Mouse (Mus musculus) megakaryocyte, adult 5-6 weeks (primary cell): Measurements from ENCODE around the gene Iqck. TPM values are rescaled to one million over a fixed set of nuclear protein-coding genes. Genes with fewer than 3 reads are reported as not detected.

Experiments
- ATAC-seq: 2 replicates; pipeline ENCODE4 v1.8.0; 2016; ENCODE audit warnings: mild to moderate bottlenecking, inconsistent platforms; ENCODE audit not compliant: poor library complexity, severe bottlenecking
- total RNA-seq, 2 experiments: library from RNA; stranded (forward) in 1 of 2; stranded (reverse) in 1 of 2; fragments of 153-499, 151-499 nt in 1 of 2; fragments of 221-1000, 200-1000 nt in 1 of 2; gene quantifications; 2 replicates each; pipeline versions ENCODE4 v1.2.3 to v1.2.4; 2015 to 2017

Gene Iqck
- total RNA-seq, 2 experiments from 2014 or later = 0.40 TPM; not detected in 1

GRCm38 (mm10) chr7:118908961-118909515, 53.5 kb downstream of the Iqck start:
- ATAC-seq = no peak

GRCm38 (mm10) chr7:118910464-118910863, 54.9 kb downstream of the Iqck start:
- ATAC-seq = no peak

GRCm38 (mm10) chr7:118911170-118911569, 55.6 kb downstream of the Iqck start:
- ATAC-seq = no peak

GRCm38 (mm10) chr7:118911571-118911970, 56.0 kb downstream of the Iqck start:
- no peak for ATAC-seq

GRCm38 (mm10) chr7:118912049-118912490, 56.5 kb downstream of the Iqck start:
- no peak for ATAC-seq

- ATAC-seq = no peak
Measured at GRCm38 (mm10) chr7:118914561-118915165, 59.1 kb downstream of the Iqck start.

- ATAC-seq = no peak
Measured at GRCm38 (mm10) chr7:118919261-118920006, 63.9 kb downstream of the Iqck start.

- ATAC-seq = no peak
Measured at GRCm38 (mm10) chr7:118922441-118923202, 67.1 kb downstream of the Iqck start.

GRCm38 (mm10) chr7:118925547-118925946, 70.0 kb downstream of the Iqck start:
- no peak for ATAC-seq

GRCm38 (mm10) chr7:118926516-118927260, 71.1 kb downstream of the Iqck start:
- ATAC-seq = no peak

GRCm38 (mm10) chr7:118927279-118927678, 71.7 kb downstream of the Iqck start:
- ATAC-seq = no peak

GRCm38 (mm10) chr7:118928316-118928715, 72.8 kb downstream of the Iqck start:
- no peak for ATAC-seq

GRCm38 (mm10) chr7:118928916-118929315, 73.4 kb downstream of the Iqck start:
- ATAC-seq = no peak

GRCm38 (mm10) chr7:118929601-118930311, 74.2 kb downstream of the Iqck start:
- ATAC-seq = peak; percentile 48

- ATAC-seq = no peak
Measured at GRCm38 (mm10) chr7:118931502-118932395, 76.2 kb downstream of the Iqck start.

GRCm38 (mm10) chr7:118935306-118935705, 79.8 kb downstream of the Iqck start:
- peak; percentile 71 for ATAC-seq

- ATAC-seq = no peak
Measured at GRCm38 (mm10) chr7:118936844-118937243, 81.3 kb downstream of the Iqck start.

- ATAC-seq = peak; percentile 58; the same call in 1 of the 2 replicates
Measured at GRCm38 (mm10) chr7:118937469-118938387, 82.2 kb downstream of the Iqck start.
